Mouse (Mus musculus): ENCODE results near the gene U2surp.

DNA sequence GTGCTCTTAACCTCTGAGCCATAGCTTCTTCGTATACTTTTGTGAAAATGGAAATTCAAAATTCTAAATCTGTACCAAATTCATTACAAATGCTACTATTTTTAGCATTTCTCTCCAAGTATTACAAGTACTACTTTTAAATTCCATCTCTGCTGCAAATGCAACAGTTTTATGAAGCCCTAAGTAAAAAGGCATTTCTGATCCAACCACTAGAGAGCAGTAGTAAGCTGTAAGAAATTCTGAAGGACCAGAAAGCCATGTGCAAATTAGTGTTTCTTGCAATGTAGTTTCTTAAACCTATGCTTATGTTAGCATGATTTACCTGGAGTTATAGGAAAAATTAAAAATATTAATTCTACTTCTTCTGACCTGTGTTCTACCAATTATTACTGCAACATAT, 38.9 kb downstream of the U2surp start:
- no peak for TF ChIP-seq POLR2A (IDR thresholded peaks at IDR 0.05; ENCODE audit: control insufficient read depth, extremely low read depth, insufficient read depth, low read length, poor library complexity)
- no peak for TF ChIP-seq CTCF (IDR thresholded peaks at IDR 0.05; ENCODE audit: borderline replicate concordance, control insufficient read depth, extremely low read depth, insufficient read depth, low read length, poor library complexity)

Measured in thymus, adult 2 months (tissue).